Mouse (Mus musculus): Measurements from ENCODE around the gene 1700057G04Rik.

Gene 1700057G04Rik

DNA sequence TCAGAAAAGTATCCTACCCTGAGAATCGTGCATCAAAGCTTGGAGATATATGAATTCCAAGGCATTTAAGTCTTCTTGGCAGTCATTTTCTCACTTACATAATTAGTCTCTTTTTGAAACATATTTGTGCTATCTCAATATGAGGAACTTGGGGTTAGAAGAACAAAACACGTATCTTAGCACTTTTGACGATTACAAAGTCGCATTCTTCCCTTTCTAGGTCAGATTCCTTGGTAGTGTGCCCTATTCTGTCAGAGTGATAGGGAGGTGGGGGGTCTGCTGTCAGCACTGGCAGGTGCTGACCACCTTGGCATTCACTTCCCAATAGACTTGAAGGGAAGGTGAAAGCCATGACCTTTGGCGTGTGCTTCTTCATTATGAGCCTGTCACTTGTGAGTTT is 93.5 kb downstream of the 1700057G04Rik start:
- DNase-seq, result no peak

Measured in cerebellum, adult 9-10 months (tissue).